Mouse (Mus musculus) spleen, embryonic (tissue): ENCODE measurements around the gene Ptma.
"Not testable (repeated sequence)": the region's sequence is repeated elsewhere in the genome, so short reads cannot be mapped to it uniquely, and the experiment has no call there.

Experiments used
- CTCF ChIA-PET: fragments of 350-600 bp; sonication (Branson Sonifier 250); formaldehyde crosslinking; loops from one replicate; lab custom pipeline; 2022; lab: Charles Lee

Gene Ptma

DNA sequence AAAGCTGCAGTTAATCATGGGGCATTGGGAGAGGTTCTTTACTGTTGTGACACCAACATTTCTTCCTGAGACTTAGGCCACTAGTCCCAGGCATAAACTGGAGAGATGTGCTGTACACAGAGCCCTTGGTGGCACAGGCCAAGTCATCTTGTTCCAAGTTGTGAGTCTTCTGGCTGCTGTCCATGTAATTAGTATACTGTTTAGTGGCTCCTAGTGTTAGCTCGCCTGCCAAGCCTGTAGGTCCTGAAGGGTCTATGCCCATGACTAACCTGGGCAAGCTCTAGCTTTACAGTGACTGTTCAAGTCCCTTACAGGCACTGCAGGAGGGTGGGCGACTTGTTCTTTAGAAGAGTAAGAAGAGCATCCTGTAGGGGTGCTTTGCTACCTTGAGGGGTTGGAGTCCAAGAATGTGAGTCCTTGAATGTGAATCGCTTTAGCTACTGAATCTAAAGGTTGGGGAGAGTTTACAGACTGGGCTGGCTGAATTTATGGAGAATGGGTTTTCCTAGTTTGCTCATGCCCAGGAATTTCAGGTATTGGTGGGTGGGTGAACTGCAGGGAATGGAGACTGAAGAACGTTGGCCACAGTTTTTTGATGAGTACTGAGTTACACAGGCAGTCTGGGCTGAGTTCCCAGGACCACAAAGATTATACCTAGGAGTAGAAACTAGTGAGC, 4.5 kb downstream of the Ptma start:
- CTCF ChIA-PET = interaction anchor here (0.6 to 1.7 kb wide), 7 partner anchors 19 to 90 kb away, joined by 3 to 7 read pairs (median 4); no protein-coding TSS in a partner anchor

GRCm38 (mm10) chr1:86531547-86532321, 5.2 kb downstream of the Ptma start:
- CTCF ChIA-PET = interaction anchor here (0.6 to 1.7 kb wide), 5 partner anchors 16 to 91 kb away, joined by 3 to 10 read pairs (median 4); no protein-coding TSS in a partner anchor

GRCm38 (mm10) chr1:86532362-86533051, 6.0 kb downstream of the Ptma start:
- CTCF ChIA-PET = interaction anchor here (0.6 to 1.7 kb wide), 3 partner anchors 17 to 92 kb away, joined by 4 to 10 read pairs (median 7); no protein-coding TSS in a partner anchor

DNA sequence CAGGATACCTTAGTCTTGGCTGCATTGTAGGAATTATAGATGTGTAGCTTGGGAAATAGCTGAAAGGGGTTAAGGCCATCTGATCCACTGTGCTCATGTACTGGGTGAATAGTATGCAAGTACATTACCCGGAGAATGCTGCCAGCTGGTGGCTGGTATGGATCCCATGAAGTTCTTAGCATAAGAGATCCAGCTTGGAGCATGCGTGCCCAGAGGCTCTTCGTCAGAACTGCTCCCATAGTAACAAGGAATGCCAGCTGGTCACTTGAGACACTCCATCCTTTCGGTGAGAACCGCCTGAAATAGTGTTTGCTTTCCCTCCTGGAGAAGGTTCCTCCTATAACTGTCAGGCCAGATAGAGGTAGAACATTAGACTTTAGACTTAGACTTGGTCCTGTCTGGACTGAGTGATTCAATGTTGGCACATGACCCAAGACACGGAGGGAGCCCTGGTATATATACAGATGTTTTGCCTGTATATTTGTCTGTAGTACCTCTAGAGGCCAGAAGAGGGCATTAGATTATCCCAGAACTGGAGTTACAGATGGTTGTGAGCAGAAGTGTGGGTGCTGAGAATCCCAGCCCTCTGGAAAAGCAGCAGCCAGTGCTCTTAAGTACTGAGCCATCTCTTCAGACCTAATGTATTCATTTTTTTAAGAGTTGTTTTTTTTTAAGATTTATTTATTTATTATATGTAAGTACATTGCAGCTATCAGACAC, 7.0 kb downstream of the Ptma start:
- CTCF ChIA-PET = interaction anchor here (0.5 to 0.7 kb wide), 2 partner anchors 33 to 773 kb away, joined by 3 to 5 read pairs; no protein-coding TSS in a partner anchor

DNA sequence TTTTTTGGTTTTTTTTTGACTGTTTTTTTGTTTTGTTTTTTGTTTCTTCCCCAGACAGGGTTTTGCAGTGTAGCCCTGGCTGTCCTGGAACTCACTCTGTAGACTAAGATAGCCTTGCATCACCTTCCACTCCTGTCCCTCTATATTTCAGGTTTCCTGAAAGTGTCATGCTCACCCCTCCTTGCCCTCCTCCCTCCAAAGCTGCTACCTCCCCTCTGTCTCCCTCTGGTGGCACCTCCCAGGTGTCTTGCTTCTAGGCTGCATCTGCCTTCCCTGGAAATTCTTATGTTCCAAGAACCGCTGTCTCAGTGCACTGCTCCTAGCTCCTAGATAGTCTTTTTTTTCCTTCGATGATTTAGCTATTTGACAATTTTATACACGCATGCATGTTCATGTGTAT, 11.9 kb downstream of the Ptma start:
- CTCF ChIA-PET = interaction anchor here (0.6 to 0.8 kb wide), 3 partner anchors 61 to 122 kb away, joined by 3 to 4 read pairs (median 3); no protein-coding TSS in a partner anchor

GRCm38 (mm10) chr1:86539583-86539982, 13.1 kb downstream of the Ptma start:
- CTCF ChIA-PET = not testable (repeated sequence)

- CTCF ChIA-PET = interaction anchor here (0.6 kb wide), 1 partner anchor 67 kb away, joined by 6 read pairs; no protein-coding TSS in a partner anchor
These were observed 16.1 kb downstream of the Ptma start for GRCm38 (mm10) chr1:86542584-86542983.

- CTCF ChIA-PET = no interaction called here
These were observed 20.3 kb downstream of the Ptma start for GRCm38 (mm10) chr1:86546797-86547196.

DNA sequence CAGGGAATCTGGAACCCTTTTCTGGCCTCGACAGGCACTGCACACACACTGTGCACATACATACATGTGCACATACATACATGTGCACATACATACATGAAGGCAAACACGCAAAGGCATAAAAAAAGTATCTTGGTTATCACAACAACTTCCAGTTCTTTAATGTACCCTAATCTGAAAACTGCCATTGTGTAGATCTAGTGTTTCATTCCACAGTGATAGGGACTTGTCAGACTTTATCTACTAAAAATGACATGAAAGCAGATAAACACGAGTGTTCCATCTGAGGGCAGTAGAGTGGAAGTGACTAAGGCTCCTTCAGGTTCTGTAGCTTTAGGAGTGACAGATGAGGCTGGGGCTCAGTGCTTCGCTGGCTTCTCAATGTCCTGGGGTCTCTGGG, 24.8 kb downstream of the Ptma start:
- CTCF ChIA-PET = no interaction called here

GRCm38 (mm10) chr1:86551877-86552276, 25.4 kb downstream of the Ptma start:
- CTCF ChIA-PET = no interaction called here

- CTCF ChIA-PET = no interaction called here
These were observed 29.1 kb downstream of the Ptma start for GRCm38 (mm10) chr1:86555665-86556064.

- CTCF ChIA-PET = no interaction called here
These were observed 31.3 kb downstream of the Ptma start for GRCm38 (mm10) chr1:86557872-86558271.

DNA sequence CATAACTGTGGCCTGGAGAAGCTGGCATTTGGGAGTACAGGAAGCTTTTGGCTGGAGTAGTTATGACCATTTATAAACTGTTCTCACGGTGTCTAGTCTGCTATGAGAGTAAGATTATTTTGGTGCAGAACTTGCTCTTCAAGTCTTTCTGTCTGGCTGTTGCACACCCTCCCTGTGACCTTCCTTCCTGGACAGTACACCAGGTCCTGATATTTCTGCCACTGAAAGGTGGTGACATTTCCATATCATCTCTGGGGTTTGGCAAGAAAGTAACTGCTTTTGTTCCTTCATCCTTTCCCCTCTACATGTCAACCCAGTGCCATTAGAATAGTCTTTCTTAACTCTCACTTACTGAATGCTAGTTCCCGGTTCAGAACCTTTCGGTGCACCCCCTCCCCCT, 32.7 kb downstream of the Ptma start:
- CTCF ChIA-PET = no interaction called here

- CTCF ChIA-PET = no interaction called here
These were observed 36.1 kb downstream of the Ptma start for GRCm38 (mm10) chr1:86562663-86563062.

GRCm38 (mm10) chr1:86568409-86568808, 41.9 kb downstream of the Ptma start:
- CTCF ChIA-PET = interaction anchor here (0.6 kb wide), 1 partner anchor 152 kb away, joined by 4 read pairs; no protein-coding TSS in a partner anchor

DNA sequence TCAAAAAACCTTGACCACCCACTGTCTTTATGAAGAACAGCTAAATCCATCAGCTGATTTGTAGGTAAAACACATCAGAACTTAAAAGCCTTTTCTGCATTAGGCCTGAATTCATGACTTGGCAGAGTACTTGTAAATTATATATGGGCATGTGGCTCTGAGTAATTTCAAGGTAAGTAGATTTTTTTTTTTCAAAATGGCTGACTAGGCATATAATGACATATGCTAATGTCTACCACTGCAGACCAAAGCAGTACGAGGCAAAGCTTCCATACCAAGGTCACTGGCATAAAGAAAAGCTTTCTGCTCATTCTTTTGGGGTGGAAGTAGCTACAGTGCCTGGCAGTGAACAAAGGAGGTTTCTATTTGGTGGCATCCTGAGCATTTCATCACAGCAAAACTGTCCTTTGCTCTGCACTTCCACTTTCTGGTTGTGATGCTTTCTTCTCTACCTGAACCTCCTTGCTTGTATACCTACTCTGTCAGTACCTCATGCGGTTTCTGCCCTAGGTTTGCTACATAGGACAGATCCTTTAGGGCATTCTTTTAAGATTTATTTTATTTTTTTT, 42.9 kb downstream of the Ptma start:
- CTCF ChIA-PET = no interaction called here

GRCm38 (mm10) chr1:86571381-86571780, 44.9 kb downstream of the Ptma start:
- CTCF ChIA-PET = no interaction called here

GRCm38 (mm10) chr1:86571941-86572340, 45.4 kb downstream of the Ptma start:
- CTCF ChIA-PET = no interaction called here
